Mouse (Mus musculus) forebrain, embryonic 13.5 days (tissue): ENCODE data around the gene Ntrk2. TPM values are rescaled to one million over a fixed set of nuclear protein-coding genes. Genes with fewer than 3 reads are reported as not detected.

Experiments
- polyA plus RNA-seq: library from polyadenylated mRNA; unstranded; fragments of >200 nt; fragmentation: Nextera tagmentation; extraction: Ambion mirVana; gene quantifications from 2 replicates; pipeline ENCODE4 v1.2.1, GENCODE M21; 2015

Ntrk2 gene
- polyA plus RNA-seq, 1 experiment from 2014 or later: 51.4 TPM

Other genes starting within 250 kb of the Ntrk2 start
- 0.08 TPM in 1 of 2 replicates, not detected in the other for gene Slc28a3, start 195.7 kb upstream of the Ntrk2 start, polyA plus RNA-seq